7 mouse cellular contexts compared by ENCODE assay signal in the genomic region with DNA sequence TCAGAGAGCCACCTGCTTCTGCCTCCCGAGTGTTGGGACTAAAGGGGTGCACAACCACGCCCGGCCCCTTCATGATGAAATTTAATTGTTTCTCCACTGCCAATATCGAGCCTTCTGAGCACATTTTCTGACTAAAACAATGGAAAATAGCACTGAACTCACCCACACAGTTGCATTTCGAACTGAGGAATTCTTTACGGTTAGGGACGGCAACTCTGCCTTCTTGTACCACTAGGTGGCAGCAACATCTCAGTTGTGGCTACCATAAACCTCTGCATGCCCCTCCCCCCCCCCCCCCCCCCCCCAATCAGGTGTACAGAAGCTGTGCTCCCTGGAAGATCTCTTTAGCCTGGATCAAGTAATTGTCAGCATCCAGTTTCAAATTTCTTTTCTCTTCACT. TPM values are rescaled to one million over a fixed set of nuclear protein-coding genes. Genes with fewer than 3 reads are reported as not detected.
DNase-seq lines count a peak whose midpoint lies in the region; ATAC-seq and TF ChIP-seq lines count a peak whose summit lies in the region.

No protein-coding gene starts in this region.

- WGBS in hindbrain, postnatal 0 days = 15% methylated on average over 7 of the region's 7 CpGs
- WGBS in macrophage (ENCODE audit: missing documents) = 7% methylated on average over 7 of the region's 7 CpGs

- peak; percentile 57 for DNase-seq in T-cell, adult 2 months (ENCODE audit: low spot score)
- peak; percentile 72 for DNase-seq in cerebellum, adult 9-11 months
- DNase-seq in frontal cortex, postnatal 14 days (ENCODE audit: low spot score in 2 of 2) = peak; percentile 24 to 46
- peak; percentile 88 for DNase-seq in hindbrain, postnatal 0 days (ENCODE audit: low spot score)
- DNase-seq in left cerebral cortex, adult 2 months (ENCODE audit: extremely low spot score in 1 of 2, low spot score in 2 of 2) = peak; percentile 65 to 73
- peak; percentile 61 to 75 for DNase-seq in right cerebral cortex, postnatal 10 days (ENCODE audit: low spot score in 2 of 2)

- intact Hi-C loops in left cerebral cortex, adult 2 months (cut with DNase I) = loop anchor here (2.0 to 10.0 kb wide), 2 partner anchors 76 to 600 kb away; no protein-coding TSS in a partner anchor

- H3K4me3 ChIP-seq in hindbrain, postnatal 0 days (ENCODE audit: low read length) = no peak overlapping the region
- no peak overlapping the region for H3K4me3 ChIP-seq in left cerebral cortex, adult 2 months
- 0 out of 2 replicates have a peak overlapping the region, but pooled peaks have one; percentile 0 for H3K4me3 ChIP-seq in macrophage (ENCODE audit: inconsistent target)

- H3K79me2 ChIP-seq in macrophage (ENCODE audit: inconsistent target) = no peaks in the 10 kb centered on the region

- no peaks in the 10 kb centered on the region for H3K4me1 ChIP-seq in hindbrain, postnatal 0 days (ENCODE audit: insufficient read depth, low read length)

- peak; percentile 71 for TF ChIP-seq CTCF in hindbrain, postnatal 0 days (IDR thresholded peaks at IDR 0.05; ENCODE audit: low read depth)
- peak; percentile 58 for TF ChIP-seq CTCF in left cerebral cortex, adult 2 months (IDR thresholded peaks at IDR 0.05)

- no peaks in the 10 kb centered on the region for H3K9me3 ChIP-seq in hindbrain, postnatal 0 days (ENCODE audit: low read length)

- H3K27me3 ChIP-seq in hindbrain, postnatal 0 days (ENCODE audit: insufficient read depth, low read length) = 0 out of 2 replicates have a peak, but pooled peaks cover 4% of the 10 kb centered on the region

- no peak overlapping the region for H3K9ac ChIP-seq in hindbrain, postnatal 0 days (replicated peaks; ENCODE audit: low read length)

- no peaks in the 10 kb centered on the region for H3K36me3 ChIP-seq in hindbrain, postnatal 0 days (ENCODE audit: insufficient read depth, low read length)
- no peaks in the 10 kb centered on the region for H3K36me3 ChIP-seq in macrophage (ENCODE audit: inconsistent target)

- peak; percentile 61 for ATAC-seq in hindbrain, postnatal 0 days

- peak overlapping the region; percentile 48 for H3K4me2 ChIP-seq in hindbrain, postnatal 0 days (ENCODE audit: low read depth, low read length)

- H3K27ac ChIP-seq in hindbrain, postnatal 0 days = no peak overlapping the region
- H3K27ac ChIP-seq in left cerebral cortex, adult 2 months = no peak overlapping the region
- no peak overlapping the region for H3K27ac ChIP-seq in macrophage

RNA-seq across cellular contexts. Expression of a gene that starts 13.2 kb away (rescaled TPM):
- 7.1 and 9.0 TPM in 2 replicates for total RNA-seq in hindbrain, postnatal 0 days (2014; rRNA removed)
- polyA plus RNA-seq in hindbrain, postnatal 0 days (2015; fragmentation: Nextera tagmentation; extraction: Ambion mirVana) = 1.7 and 2.2 TPM in 2 replicates
- 10 to 100 TPM; 13.1 to 14.0 TPM for total RNA-seq in left cerebral cortex, adult 2 months (2021)
- total RNA-seq in macrophage (2018; cell fraction: chromatin; rRNA removed) = 10 to 100 TPM in 10 of 26 experiments, 1 to 10 TPM in 15, under 1 TPM in 1; 0.76 to 21.0 (median 8.4) TPM
- 10 to 100 TPM in 15 of 26 experiments, 1 to 10 TPM in 11; 6.1 to 14.8 (median 11.2) TPM for total RNA-seq in macrophage (2018; cell fraction: cytosol; rRNA removed)
- total RNA-seq in macrophage (2018; cell fraction: nucleus; rRNA removed) = 10 to 100 TPM in 8 of 26 experiments, 1 to 10 TPM in 18; 2.0 to 21.3 (median 7.6) TPM
- polyA plus RNA-seq in macrophage (2018) = 8.3 to 10.7 TPM (median 10.0 TPM) in 3 replicates

RNA-seq across cellular contexts. Expression of a gene that starts 39.0 kb away (rescaled TPM):
- 18.3 and 25.6 TPM in 2 replicates for total RNA-seq in hindbrain, postnatal 0 days (2014; rRNA removed)
- polyA plus RNA-seq in hindbrain, postnatal 0 days (2015; fragmentation: Nextera tagmentation; extraction: Ambion mirVana) = 7.6 and 8.2 TPM in 2 replicates
- total RNA-seq in left cerebral cortex, adult 2 months (2021) = 10 to 100 TPM; 25.3 to 28.6 TPM
- 10 to 100 TPM in 16 of 26 experiments, 1 to 10 TPM in 10; 2.0 to 48.8 (median 17.9) TPM for total RNA-seq in macrophage (2018; cell fraction: chromatin; rRNA removed)
- total RNA-seq in macrophage (2018; cell fraction: cytosol; rRNA removed) = 10 to 100 TPM in 9 of 26 experiments, 1 to 10 TPM in 17; 2.3 to 17.5 (median 8.7) TPM
- 10 to 100 TPM in 16 of 26 experiments, 1 to 10 TPM in 10; 4.3 to 34.5 (median 14.5) TPM for total RNA-seq in macrophage (2018; cell fraction: nucleus; rRNA removed)
- polyA plus RNA-seq in macrophage (2018) = 11.0 to 14.7 TPM (median 11.2 TPM) in 3 replicates

Comparison
In these comparisons a context has a peak if more than half of its experiments do, and no peak if none do; other contexts are left out.
1. DNase-seq: peak in every context shown above with its lines; median percentile 88 in hindbrain, postnatal 0 days; 72 in cerebellum, adult 9-11 months; 69 in left cerebral cortex, adult 2 months; 68 in right cerebral cortex, postnatal 10 days; 57 in T-cell, adult 2 months; 35 in frontal cortex, postnatal 14 days.